Mouse (Mus musculus): ENCODE data around the gene Carm1.
"Not testable (repeated sequence)": the region's sequence is repeated elsewhere in the genome, so short reads cannot be mapped to it uniquely, and the experiment has no call there.

Carm1 gene

DNA sequence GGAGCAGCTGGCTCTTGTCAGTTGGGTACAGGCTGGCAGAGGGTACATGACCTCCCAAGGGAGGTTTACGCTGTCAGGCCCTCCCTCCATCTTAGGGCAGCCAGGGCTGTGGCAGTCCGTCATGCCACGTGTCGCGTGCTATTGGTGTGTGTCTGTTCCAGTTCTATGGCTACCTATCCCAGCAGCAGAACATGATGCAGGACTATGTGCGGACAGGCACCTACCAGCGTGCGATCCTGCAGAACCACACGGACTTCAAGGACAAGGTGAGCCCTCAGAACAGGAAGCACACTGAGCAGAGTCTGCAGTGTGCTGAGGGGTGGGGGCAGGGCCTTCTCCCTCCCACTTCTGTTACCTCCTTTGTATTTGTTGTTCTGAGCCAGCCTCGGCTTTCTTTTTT lies 28.6 kb downstream of the Carm1 start:
- no peak for DNase-seq (ENCODE audit: low read depth)

DNA sequence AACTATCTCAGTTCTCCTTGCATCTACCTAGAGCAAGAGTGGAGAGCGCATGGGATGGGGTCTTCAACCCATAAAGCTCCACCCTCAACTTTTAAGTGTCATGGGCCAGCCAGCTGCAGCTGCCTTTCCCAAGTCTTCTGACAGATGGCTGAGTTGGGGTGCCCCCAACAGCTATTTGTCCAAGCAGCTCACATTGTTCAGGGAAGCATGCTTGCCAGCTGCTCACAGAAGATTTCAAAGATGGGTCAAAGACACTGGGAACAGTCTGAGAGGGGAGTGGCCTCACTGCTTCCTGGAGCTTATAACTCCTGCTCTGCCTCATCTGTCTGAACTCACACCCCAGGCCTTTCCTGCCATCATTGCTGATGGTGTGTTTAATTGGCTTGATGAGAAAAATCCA lies 29.6 kb downstream of the Carm1 start:
- DNase-seq (ENCODE audit: low read depth), result no peak

DNA sequence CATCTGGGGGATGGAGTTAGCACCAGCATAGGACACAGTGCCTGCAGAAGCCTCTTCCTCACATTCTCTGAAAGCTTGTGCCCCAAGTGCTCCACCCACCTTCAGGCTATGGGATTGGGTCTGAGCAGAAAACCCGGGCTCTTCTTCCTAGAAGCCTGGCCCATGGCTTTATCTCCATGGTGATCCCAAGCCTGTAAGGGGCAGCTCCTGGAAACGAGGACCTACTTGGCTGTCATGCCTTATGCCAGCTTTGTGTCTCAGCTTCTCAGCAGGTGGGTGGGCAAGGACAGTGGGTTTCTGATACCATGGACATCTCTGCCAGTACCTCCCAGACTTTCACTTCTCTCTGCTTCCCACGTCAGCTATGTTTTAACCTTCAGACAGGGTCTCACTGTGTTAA lies 31.5 kb downstream of the Carm1 start:
- no peak for DNase-seq (ENCODE audit: low read depth)

DNA sequence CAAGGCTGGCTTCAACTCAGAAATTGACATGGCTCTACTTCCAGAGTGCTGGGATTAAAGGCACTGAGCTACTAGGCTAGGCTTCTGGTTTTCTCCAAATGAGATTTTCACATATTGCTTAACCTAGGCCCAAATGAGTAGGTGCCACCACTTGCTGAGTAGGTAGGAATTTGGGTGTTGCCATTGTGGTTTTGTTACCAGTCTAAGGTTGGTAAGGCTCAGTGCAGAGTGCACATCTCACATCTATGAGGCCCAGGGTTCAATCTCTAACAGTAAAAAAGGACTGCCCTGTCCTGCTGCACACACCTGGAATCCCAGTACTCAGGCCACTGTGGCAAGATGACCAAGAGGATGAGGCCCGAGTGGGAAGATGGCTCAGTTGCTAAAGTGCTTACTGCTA lies 38.7 kb downstream of the Carm1 start:
- DNase-seq (ENCODE audit: low read depth), result no peak

DNA sequence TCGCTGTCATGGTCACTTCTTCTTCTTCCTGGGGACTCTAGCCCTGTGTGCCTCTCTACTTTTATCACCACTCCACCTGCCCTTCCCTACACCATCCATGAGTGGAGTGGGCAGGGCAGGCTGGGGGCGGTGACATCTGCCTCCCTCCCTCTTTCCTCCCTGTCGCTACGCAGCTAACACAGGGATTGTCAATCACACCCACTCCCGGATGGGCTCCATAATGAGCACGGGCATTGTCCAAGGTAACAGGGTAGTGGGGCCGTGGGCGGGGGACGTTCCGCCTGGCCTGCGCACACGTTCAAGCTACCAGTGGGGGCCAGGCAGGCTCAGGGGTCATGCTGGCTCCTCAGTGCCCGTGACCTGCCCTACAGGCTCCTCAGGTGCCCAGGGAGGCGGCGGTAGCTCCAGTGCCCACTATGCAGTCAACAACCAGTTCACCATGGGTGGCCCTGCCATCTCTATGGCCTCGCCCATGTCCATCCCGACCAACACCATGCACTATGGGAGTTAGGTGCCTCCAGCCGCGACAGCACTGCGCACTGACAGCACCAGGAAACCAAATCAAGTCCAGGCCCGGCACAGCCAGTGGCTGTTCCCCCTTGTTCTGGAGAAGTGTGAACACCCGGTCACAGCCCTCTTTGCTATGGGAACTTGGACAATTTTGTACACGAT lies 41.1 kb downstream of the Carm1 start:
- no peak for DNase-seq (ENCODE audit: low read depth)

DNA sequence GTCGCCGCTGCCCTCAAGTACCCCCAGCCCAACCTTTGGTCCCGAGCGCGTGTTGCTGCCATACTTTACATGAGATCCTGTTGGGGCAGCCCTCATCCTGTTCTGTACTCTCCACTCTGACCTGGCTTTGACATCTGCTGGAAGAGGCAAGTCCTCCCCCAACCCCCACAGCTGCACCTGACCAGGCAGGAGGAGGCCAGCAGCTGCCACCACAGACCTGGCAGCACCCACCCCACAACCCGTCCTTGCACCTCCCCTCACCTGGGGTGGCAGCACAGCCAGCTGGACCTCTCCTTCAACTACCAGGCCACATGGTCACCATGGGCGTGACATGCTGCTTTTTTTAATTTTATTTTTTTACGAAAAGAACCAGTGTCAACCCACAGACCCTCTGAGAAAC lies 41.7 kb downstream of the Carm1 start:
- DNase-seq (ENCODE audit: low read depth), result no peak

DNA sequence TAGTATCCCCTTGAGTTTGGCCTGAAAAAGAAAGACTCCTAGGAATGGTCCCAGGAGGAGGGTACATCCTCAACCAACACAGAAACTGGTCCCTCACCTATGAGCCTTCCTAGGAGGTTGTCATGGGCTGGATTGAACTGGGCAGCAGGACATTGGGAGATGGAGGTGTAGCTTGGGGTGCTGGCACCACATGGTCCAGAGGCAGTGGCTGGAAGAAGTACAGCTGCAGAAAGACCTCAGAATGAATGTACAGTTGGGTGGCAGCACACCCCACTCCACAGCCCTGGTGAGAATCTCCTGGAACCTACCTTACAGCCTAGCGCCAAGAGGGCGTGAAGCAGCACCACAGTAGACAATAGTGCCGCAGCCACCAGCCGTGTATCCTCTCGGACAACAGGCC lies 42.8 kb downstream of the Carm1 start:
- no peak for DNase-seq (ENCODE audit: low read depth)

DNA sequence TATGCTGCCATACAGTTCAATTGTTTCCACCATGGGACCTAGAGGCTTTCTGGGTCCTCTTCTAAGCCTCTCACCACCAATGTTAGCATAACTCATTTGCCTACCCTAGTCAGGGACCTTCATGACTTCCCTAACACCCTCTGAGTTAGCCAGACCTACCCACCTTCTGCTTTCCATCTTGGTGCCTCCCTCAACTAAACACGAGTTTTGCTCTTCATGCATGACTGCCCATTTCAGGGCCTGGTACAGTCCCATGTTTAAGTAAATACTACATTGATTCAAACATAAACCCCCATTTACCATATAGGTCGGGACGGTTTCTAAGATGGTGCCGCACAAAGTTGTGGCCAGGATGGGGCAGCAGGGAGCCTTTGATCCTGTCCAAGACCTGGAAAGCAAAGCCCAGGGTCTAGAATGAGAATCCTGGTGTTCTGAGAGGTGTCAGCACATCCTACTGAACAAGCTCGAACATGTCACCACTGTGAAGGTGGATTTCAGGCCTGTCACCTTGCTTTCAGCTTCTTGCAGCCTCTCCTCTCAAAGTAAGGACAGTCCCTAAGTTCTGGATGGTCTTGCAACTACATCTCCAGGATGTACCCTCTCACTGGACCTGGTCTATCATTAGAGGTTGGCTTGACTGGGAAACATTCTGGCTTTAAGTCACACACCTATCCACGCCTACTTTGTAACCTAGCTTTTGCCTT lies 44.6 kb downstream of the Carm1 start:
- DNase-seq (ENCODE audit: low read depth), result no peak

DNA sequence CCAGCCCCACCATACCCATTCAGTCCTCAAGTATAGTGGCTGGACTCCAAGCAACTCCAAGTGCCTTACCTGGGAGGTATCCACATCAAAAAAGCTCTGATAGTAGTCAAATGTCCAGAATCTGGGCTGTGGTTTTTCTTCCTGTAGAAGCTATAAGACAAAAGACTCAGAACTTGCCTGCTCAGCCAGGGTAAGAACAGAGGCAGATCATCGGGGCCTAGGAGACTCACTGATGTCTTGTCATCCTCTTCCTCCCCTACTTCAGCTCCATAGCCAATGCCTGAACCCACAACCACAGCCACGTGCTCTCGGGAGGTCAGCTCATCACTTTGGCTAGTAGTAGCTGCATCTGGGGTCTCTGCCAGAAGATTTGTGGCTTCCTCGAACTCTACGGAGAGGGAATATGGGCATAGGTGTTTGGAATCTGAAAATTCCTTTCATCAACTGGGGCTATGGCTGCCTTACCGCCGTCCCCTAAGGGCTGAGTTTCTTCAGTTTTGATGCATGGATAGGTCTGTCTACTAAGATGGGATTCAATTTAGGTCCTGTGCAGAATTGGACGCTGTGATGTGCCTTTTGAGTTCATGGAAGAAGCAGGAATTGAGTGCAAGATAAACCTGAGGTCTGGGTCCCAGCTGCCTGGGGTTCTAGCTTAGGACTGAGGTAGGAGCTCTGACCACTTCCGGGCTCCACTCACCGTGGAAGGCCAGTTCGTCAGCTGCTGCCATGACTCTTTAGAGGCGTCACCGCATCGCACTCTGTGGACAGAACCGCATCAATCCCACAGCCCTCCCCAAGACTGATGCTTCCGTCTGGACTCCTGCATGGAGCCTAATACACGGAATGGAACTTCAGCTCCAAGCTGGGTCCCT lies 45.4 kb downstream of the Carm1 start:
- no peak for DNase-seq (ENCODE audit: low read depth)

DNA sequence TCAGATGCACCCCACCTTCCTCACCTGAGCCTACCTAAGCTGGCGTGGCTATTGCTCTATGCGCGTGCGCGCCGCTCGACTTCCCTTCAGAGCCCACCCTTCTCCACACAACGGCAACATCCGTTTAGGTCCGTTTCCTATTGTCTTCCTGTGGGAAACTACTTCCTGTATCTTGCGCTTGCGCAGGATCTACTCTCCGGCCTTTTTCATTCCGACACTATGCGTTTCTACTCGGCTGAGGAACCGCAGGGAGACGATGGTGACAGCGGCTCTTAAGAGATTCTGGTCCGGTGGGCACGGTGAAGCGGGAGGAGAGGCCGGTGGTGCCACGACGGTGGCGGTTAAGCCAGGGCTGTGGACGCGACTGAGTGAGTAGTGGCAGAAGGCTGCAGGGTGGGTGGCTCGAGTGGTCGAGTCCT lies 46.0 kb downstream of the Carm1 start, which contains the start of the genes Timm29 and Yipf2:
TSS of gene Timm29 (plus strand) at position 20 of the 419 bp plus-strand sequence.
TSS of gene Yipf2 (minus strand) at position 126 of the 419 bp plus-strand sequence.
- DNase-seq (ENCODE audit: low read depth), result peak; percentile 96

DNA sequence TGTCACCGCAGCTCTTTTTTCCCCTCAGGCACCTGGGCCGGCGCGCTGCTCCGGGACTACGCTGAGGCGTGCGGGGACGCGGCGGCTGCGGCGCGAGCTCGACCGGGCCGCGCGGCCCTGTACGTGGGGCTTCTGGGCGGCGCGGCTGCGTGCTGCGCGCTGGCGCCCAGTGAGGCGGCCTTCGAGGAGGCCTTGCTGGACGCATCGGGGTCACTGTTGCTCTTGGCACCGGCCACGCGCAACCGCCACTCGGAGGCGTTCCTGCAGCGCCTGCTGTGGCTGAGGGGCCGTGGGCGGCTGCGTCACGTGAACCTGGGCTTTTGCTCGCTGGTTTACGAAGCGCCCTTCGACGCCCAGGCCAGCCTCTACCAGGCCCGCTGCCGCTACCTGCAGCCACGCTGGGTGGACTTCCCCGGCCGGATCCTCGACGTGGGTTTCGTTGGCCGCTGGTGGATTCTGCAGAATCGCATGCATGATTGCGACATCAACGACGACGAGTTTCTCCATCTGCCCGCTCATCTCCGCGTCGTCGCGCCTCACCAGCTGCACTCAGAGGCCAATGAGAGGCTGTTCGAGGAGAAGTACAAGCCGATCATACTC lies 46.5 kb downstream of the Carm1 start:
- DNase-seq (ENCODE audit: low read depth), result no peak

DNA sequence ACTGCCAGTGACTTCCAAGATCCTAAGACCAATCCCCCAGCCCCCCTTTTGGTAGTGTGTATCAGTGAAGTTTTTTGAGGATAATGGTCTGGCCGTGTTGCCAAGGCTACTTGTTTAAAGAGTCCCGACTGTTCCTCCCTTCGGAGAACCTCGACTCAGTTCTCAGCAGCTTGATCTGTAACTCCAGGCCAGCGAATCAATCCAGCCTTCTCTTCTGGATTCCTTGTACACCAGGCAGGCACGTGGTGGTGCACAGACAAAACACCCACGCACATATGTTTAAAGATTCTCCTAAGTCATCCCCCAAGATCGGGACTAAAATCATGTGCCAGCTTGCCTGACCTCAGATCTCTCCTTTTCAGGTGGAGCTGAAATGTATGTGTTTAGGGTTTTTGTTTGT lies 47.7 kb downstream of the Carm1 start:
- DNase-seq (ENCODE audit: low read depth), result not testable (repeated sequence)

DNA sequence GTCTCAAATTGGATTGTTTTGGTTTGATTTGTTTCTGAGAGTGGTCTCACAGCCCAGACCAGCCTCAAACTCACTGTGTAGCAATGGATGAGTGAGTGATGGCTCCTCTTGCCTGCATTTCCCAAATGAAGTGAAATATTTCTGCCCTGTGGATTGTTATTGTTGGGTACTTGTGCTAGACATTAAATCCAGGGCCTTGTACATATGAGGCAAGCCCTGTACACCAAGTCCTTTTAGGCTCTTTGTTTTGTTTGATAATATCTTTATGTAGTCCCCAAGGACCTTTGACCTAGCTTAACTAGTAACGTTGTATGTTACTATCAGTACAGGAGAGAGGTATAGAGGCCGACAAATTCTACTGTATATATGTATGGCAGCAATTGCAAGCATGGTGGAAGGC lies 48.1 kb downstream of the Carm1 start:
- no peak for DNase-seq (ENCODE audit: low read depth)

DNA sequence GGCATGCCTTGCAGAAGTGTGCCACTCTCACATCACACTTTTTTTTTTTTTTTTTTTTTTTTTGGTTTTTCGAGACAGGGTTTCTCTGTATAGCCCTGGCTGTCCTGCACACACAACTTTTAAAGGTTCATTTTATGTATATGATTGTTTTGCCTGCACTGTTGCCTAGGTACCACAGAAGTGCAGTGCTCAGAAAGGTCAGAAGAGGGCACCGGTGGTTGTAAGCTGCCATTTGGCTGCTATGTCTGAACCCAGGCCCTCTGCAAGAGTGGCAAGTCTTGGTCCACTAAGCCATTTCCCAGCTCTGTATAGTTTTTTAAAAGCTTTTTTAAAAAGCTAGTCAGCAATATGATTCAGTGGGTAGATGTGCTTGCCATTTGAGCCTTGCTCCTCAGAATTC lies 51.5 kb downstream of the Carm1 start:
- DNase-seq (ENCODE audit: low read depth), result peak; percentile 75

DNA sequence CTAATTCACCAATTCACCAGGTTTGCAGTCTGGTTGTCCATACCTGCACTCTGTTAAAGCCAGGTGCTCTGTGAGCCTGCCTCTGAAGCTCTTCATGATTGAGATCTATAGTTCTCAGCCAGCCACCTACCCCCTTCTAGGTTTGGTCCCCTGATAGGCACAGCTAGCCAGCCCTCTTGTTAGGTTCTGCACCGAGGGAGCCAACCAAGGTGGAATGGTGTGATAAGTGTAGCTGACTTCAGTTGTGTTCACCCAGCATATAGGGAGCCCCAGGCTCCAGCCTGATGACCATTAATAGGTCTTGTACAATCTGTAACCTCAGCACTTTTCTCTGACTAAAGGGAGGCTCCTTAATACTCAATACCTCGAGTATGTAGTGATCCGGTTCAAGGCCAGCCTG lies 53.5 kb downstream of the Carm1 start:
- DNase-seq (ENCODE audit: low read depth), result no peak

DNA sequence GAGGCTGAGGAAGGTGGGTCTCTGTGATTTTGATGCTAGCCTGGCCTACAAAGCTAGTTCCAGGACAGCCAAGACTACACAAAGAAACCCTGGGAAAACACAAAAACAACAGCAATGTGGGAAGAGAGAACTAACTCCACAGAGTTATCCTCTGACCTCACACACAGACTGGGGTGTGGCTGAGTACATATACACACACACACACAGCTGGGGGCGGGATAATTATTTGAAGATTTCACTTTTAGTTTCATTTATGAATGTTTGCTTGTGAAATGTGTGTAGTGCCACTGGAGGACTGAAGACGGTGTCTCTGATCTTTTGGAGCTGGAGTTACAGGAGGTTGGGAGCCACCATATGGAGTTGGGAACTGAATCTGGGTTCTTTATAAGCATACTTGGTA lies 54.4 kb downstream of the Carm1 start:
- peak; percentile 28 for DNase-seq (ENCODE audit: low read depth)

DNA sequence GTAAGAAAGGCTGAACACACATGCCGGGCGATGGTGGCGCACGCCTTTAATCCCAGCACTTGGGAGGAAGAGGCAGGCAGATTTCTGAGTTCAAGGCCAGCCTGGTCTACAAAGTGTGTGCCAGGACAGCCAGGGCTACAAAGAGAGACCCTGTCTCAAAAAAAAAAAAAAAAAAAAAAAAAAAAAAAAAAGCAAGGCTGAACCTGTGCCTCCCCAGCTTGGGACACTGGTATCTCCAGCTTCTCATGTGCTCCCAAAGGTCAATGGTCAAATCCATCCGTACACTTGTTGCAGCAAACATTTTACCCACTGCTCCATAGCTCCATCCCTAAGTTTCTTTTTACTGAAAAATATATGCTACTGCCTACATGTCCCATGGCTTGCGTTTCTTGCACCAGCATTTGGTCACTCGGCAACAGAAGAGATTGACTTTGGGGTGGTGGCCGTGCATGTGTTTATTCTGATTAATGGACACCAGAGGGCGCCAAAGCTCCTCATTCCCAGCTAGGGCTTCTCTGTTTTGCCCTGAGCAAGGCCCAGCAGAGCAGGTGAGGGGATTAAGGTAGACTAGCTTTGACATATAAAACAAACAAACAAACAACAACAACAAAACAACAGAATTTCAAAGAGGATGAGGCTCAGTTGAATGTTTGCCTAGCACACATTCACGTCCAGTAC lies 55.2 kb downstream of the Carm1 start:
- DNase-seq (ENCODE audit: low read depth), result peak; percentile 90

DNA sequence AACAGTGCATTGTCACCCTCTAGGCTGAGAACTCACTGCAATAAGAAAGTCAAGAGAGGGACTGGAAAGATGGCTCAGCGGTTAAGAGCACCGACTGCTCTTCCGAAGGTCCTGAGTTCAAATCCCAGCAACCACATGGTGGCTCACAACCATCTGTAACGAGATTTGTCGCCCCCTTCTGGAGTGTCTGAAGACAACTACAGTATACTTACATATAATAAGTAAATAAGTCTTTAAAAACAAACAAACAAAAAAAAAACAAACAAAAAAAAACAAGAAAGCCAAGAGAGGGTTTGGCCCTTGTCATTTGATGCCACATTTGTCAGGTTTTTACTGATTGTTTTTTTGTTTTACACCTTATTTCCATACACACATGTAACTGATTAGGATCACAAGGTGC lies 57.4 kb downstream of the Carm1 start:
- DNase-seq (ENCODE audit: low read depth), result no peak

DNA sequence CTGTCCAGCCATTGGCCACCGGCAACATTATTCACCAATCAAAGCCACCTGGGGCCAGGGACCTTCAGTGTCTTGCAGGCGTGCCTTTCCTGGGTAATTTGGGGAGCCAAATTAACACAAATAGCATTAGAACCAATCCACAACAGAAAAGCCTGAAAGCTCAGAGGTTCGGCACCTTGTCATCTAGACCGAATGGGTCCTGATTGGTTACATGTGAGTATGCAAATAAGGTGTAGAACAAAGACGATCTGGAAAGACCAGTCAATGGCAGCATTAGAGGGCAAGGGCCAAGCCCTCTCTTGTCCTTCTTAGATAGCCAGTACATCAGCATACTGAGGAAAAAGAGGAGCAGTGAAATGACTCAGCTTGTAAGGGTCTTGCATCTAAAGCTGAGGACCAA lies 59.2 kb downstream of the Carm1 start:
- DNase-seq (ENCODE audit: low read depth), result no peak

DNA sequence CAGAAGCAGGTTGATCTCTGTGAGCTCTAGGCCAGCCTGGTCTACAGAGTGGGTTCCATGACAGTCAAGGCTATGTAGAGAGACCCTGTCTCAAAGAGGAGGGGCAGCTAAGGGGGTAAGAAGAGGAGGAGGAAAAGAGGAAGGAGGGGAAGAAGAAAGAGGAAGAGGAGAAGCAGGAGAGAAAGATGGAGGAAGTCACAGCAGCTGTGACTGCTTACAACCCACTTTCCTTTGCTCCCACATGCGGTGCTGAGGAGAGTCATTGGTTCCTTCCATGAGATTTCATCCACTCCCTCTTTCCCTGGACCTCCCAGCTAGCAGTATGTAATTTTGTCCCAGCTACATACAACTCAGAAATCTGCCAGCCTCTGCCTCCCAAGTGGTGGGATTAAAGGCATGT lies 60.0 kb downstream of the Carm1 start:
- no peak for DNase-seq (ENCODE audit: low read depth)

DNA sequence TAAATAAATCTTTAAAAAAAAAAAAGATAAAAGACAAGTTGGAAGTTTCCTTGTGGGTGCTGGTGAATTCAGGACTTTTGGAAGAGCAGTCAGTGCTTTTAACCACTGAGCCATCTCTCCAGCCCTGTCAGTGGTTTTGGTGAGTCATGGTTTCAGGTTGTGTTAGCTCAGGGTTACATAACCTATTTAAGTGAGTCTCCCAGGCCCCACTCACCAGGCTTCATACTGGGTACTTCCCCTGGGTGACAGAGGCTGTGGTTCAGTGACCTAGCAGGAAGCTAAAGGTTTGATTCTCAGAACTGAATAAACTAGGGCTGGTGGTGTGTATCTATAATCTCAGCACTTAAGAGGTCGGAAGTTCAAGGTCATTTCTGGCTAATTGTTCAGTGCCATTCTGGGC lies 63.2 kb downstream of the Carm1 start:
- DNase-seq (ENCODE audit: low read depth), result peak; percentile 47

All from naive thymus-derived CD4-positive, alpha-beta T cell, adult 2 months (primary cell).